Mouse (Mus musculus) limb, embryonic 14.5 days (tissue): ENCODE data around the gene 2510039O18Rik. TPM values are rescaled to one million over a fixed set of nuclear protein-coding genes. Genes with fewer than 3 reads are reported as not detected.

Experiments
- ATAC-seq: fragments of 200-750 bp; cut with Nextera tagmentation; 2 replicates; pipeline ENCODE4 v1.8.0; 2017; ENCODE audit warnings: low read depth, moderate number of reproducible peaks, moderate TSS enrichment; ENCODE audit not compliant: low FRiP score
- DNase-seq: peaks from one replicate; pipeline ENCODE4 v3.0.0-alpha.2; 2015; ENCODE audit warnings: low spot score
- H3K27ac ChIP-seq: fragments of 300-500 bp; sonication (generic); replicated peaks from 2 replicates; pipeline ENCODE4 v1.5.1; 2014; ENCODE audit warnings: low read depth, mild to moderate bottlenecking, low read length, moderate library complexity, mixed read lengths
- H3K27me3 ChIP-seq: fragments of 300-500 bp; sonication (generic); 2 replicates; pipeline ENCODE4 v1.6.1; 2014; ENCODE audit warnings: low read length, mixed read lengths; ENCODE audit not compliant: control insufficient read depth, insufficient read depth
- H3K36me3 ChIP-seq: fragments of 300-500 bp; sonication (generic); 2 replicates; pipeline ENCODE4 v1.6.1; 2014; ENCODE audit warnings: mild to moderate bottlenecking, low read length, moderate library complexity, mixed read lengths; ENCODE audit not compliant: control insufficient read depth, insufficient read depth
- H3K4me1 ChIP-seq: fragments of 300-500 bp; sonication (generic); 2 replicates; pipeline ENCODE4 v1.6.1; 2014; ENCODE audit warnings: antibody characterized with exemption, low read length, mixed read lengths; ENCODE audit not compliant: control insufficient read depth, insufficient read depth
- H3K4me2 ChIP-seq: fragments of 300-500 bp; sonication (generic); replicated peaks from 2 replicates; pipeline ENCODE4 v1.6.1; 2014; ENCODE audit warnings: low read depth, mild to moderate bottlenecking, low read length, moderate library complexity; ENCODE audit not compliant: severe bottlenecking
- H3K4me3 ChIP-seq: fragments of 300-500 bp; sonication (generic); replicated peaks from 2 replicates; pipeline ENCODE4 v1.5.1; 2014; ENCODE audit warnings: low read length
- H3K9ac ChIP-seq: fragments of 300-500 bp; sonication (generic); 2 replicates; pipeline ENCODE4 v1.6.1; 2014; ENCODE audit warnings: mild to moderate bottlenecking, low read depth, low read length, moderate library complexity; ENCODE audit not compliant: severe bottlenecking
- H3K9me3 ChIP-seq: fragments of 300-500 bp; sonication (generic); 2 replicates; pipeline ENCODE4 v1.6.1; 2016; ENCODE audit warnings: low read length; ENCODE audit not compliant: control insufficient read depth
- POLR2A ChIP-seq: fragments of 200-500 bp; IDR thresholded peaks from 2 replicates; pipeline ENCODE4 v1.8.0; 2012; ENCODE audit warnings: inconsistent platforms, mild to moderate bottlenecking, moderate library complexity, borderline replicate concordance; ENCODE audit not compliant: insufficient read depth, insufficient read length; ENCODE audit errors: extremely low read depth
- WGBS: fragments of 180-500 bp; shearing (Covaris S2); extraction: QIAGEN DNeasy Blood & Tissue Kit; methylation state at CpG from one replicate; pipeline ENCODE4 v1.1.7; 2014; 5-methylcytosine and 5-hydroxymethylcytosine counted together
- polyA plus RNA-seq, 2 experiments: library from polyadenylated mRNA; depleted of rRNA in 1 of 2; stranded (reverse) in 1 of 2; unstranded in 1 of 2; fragments of >200 nt; fragmentation: Nextera tagmentation in 1 of 2; extraction: Ambion mirVana in 1 of 2; gene quantifications; 2 replicates each; pipeline versions ENCODE4 v1.2.1 to v1.2.3; 2012 to 2014

Gene 2510039O18Rik
- polyA plus RNA-seq, 2 experiments, result 25.9 to 63.2 TPM

DNA sequence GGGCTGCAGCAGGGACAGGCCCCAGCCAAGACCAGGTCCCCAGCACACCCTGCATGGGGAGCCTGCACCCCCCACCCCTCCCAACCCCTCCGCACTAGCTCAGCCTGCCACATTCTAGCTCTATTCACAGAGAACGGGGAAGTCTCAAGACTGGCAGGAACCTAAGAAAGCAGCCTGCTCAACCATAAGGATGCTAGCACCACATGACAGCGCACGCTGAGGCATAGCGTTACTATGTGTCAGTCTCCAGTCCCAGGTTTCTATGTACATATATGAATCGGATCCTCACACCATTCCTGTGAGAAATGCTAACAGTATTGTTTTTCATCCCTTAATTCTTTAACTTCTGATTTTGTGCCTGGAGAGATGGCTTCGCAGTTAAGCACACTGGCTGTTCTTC is 12.2 kb upstream of the 2510039O18Rik start:
- H3K4me1 ChIP-seq, result peaks cover 3% of the 10 kb centered on the region
- H3K27me3 ChIP-seq, result no peaks in the 10 kb centered on the region
- no peak for TF ChIP-seq POLR2A
- 78% methylated on average over 7 of the region's 7 CpGs for WGBS
- H3K4me3 ChIP-seq, result no peak overlapping the region
- H3K9me3 ChIP-seq, result no peaks in the 10 kb centered on the region
- DNase-seq (no peak), ATAC-seq (no peak)
- H3K9ac ChIP-seq, result no peak overlapping the region
- H3K27ac ChIP-seq, result no peak overlapping the region
- no peak overlapping the region for H3K4me2 ChIP-seq
- peaks cover 74% of the 10 kb centered on the region for H3K36me3 ChIP-seq

DNA sequence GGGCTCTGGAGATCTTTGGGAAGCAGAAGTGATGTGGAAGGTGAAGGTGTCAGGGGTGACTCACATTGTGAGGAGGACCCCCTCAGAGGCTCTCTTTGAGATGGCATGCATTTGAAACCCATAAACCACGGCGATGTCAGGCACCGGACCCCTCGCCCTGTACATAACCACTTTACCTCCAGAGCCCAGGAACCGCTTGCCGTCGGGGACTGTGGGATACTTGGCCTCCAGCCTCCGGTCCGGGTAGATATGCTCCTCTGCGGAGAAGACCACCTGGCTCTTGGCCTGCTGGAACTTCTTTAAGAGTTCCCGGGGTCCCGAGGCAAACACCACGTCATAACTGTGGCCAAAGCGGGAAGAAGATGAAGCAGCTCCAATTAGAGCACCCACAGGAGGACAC is 9.7 kb upstream of the 2510039O18Rik start:
- no peaks in the 10 kb centered on the region for H3K9me3 ChIP-seq
- ATAC-seq (no peak), DNase-seq (no peak)
- H3K4me2 ChIP-seq, result no peak overlapping the region
- H3K9ac ChIP-seq, result no peak overlapping the region
- no peak overlapping the region for H3K27ac ChIP-seq
- H3K4me3 ChIP-seq, result no peak overlapping the region
- peaks cover 55% of the 10 kb centered on the region for H3K36me3 ChIP-seq
- peaks cover 21% of the 10 kb centered on the region for H3K4me1 ChIP-seq
- H3K27me3 ChIP-seq, result no peaks in the 10 kb centered on the region
- 92% methylated on average over 14 of the region's 14 CpGs for WGBS
- no peak for TF ChIP-seq POLR2A

DNA sequence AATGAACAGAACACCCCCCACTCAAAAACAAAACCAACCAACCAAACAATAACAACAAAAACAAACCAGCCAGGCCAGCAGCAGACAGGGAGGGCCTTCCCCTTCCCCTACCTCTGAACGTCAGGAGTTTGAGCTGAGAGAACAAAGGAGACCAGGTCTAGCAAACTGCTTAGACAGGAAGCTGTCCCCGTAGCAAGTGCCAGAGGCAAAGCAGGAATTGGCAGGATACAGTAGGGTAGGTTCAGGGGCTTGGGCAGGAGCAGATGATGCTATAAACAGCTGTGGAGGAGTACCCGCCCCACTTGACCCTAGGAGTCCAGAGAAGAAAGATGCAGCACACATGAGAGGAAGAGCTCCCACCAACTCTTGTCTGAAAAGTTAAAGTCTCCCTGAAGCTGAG is 6.6 kb upstream of the 2510039O18Rik start:
- TF ChIP-seq POLR2A, result no peak
- Histone ChIP-seq H3K9me3 (no peaks in the 10 kb centered on the region), H3K4me2 (0 out of 2 replicates have a peak overlapping the region, but pooled peaks have one; percentile 13), H3K4me3 (no peak overlapping the region), H3K4me1 (peaks cover 41% of the 10 kb centered on the region), H3K27ac (no peak overlapping the region), H3K27me3 (no peaks in the 10 kb centered on the region), H3K9ac (no peak overlapping the region), H3K36me3 (peaks cover 33% of the 10 kb centered on the region)
- WGBS, result 46% methylated on average over 3 of the region's 3 CpGs
- ATAC-seq (no peak), DNase-seq (no peak)

DNA sequence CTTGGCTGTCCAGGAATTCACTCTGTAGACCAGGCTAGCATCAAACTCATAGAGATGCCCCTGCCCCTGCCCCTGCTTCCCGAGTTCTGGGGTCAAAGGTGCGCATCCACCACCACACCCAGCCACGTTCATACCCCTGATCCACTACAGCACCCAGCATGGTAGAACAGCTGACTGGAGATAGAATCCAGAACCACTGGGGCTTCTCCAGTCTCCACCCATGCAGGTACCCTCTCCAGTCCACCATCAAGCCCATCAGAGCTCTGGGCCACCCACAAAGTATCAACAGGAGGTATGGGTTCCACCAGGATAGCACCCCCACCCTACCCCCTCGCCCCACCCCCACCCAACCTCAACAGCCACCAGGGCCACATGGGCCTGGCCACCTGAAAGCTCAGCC is 6.1 kb upstream of the 2510039O18Rik start:
- no peaks in the 10 kb centered on the region for H3K27me3 ChIP-seq
- 94% methylated on average over 3 of the region's 4 CpGs for WGBS
- no peaks in the 10 kb centered on the region for H3K9me3 ChIP-seq
- no peak overlapping the region for H3K27ac ChIP-seq
- ATAC-seq, result no peak
- H3K36me3 ChIP-seq, result peaks cover 28% of the 10 kb centered on the region
- no peak overlapping the region for H3K9ac ChIP-seq
- H3K4me1 ChIP-seq, result peaks cover 46% of the 10 kb centered on the region
- 0 out of 2 replicates have a peak overlapping the region, but pooled peaks have one; percentile 13 for H3K4me2 ChIP-seq
- no peak for DNase-seq
- H3K4me3 ChIP-seq, result no peak overlapping the region
- no peak for TF ChIP-seq POLR2A

DNA sequence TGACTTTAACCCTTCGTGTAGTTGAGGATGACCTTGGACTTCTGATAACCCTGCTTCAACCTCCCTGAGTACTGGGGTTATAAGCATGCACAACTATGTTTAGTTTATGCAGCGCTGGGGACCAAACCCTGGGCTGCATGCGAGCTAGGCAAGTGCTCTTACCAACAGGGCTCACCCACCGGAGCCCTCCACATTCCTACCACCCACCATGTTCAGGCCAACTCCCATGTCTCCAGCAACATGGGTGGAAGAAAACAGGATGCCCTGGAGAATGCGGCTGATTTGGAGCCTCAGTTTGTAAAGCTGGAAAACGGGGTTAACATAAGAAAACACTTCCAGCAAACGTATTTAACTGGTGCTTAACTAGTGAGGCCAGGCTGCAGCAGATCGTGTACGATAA is 4.8 kb upstream of the 2510039O18Rik start:
- Histone ChIP-seq H3K9ac (peak overlapping the region; percentile 87), H3K9me3 (no peaks in the 10 kb centered on the region), H3K4me2 (peak overlapping the region; percentile 50), H3K36me3 (peaks cover 16% of the 10 kb centered on the region), H3K27me3 (no peaks in the 10 kb centered on the region), H3K4me3 (peak overlapping the region; percentile 71), H3K4me1 (peaks cover 52% of the 10 kb centered on the region), H3K27ac (peak overlapping the region; percentile 77; the same call in 1 of the 2 replicates)
- 20% methylated on average over 9 of the region's 9 CpGs for WGBS
- no peak for TF ChIP-seq POLR2A
- ATAC-seq (no peak), DNase-seq (no peak)

DNA sequence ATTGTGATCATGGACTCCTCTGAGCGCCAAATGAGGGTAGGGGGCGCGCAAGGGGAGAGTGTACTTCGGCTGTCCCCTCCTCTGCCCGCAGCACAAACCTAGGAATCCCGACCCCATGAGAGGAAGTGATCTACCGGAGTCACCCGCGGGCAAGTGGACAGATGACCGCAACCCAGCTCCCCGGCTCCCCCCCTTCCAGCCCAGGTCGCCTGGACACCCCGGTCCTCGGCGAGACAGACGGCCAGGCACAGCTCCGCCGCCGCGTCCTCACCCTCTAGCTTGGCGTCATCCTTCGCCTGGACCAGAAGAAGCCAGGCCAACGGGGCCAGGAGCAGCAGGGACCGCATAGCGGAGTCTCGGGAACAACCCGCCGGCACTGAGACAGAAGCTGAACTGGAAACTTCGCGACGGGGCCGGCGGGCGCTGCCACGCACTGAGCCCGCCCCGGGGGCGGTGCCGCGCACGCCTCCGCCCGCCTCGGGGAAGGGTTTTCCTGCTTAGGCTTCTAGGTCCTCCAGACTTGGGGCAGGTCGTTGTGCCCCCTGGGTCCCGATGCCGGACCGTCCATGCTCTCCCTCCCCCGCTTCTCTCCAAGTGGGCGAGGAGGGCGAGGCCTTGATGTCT is 4.3 kb upstream of the 2510039O18Rik start, which contains the start of gene Plod1:
Gene Plod1 (minus strand): TSS at position 437 of the 624 bp plus-strand sequence.
- Histone ChIP-seq H3K36me3 (peaks cover 11% of the 10 kb centered on the region), H3K9ac (peak within 1 kb of the TSS; percentile 87), H3K4me2 (peak within 1 kb of the TSS; percentile 50), H3K4me1 (peaks cover 53% of the 10 kb centered on the region), H3K4me3 (peak within 1 kb of the TSS; percentile 71), H3K27me3 (no peaks in the 10 kb centered on the region), H3K9me3 (no peaks in the 10 kb centered on the region), H3K27ac (peak within 1 kb of the TSS; percentile 77)
- ATAC-seq (peak; percentile 77), DNase-seq (peak; percentile 78)
- WGBS, result under 1% methylated on average over 39 of the region's 51 CpGs
- 0 out of 2 replicates have a peak, but pooled peaks have one; percentile 50 for TF ChIP-seq POLR2A
